Mouse (Mus musculus) spleen, postnatal 36 days (tissue): ENCODE measurements around the gene Ltc4s.

Source experiments
- DNase-seq, 2 experiments: peaks; one replicate each; pipeline ENCODE4 v3.0.0; 2022; ENCODE audit warnings: low spot score in 2 of 2, mixed read lengths in 1 of 2

The Ltc4s gene

GRCm38 (mm10) chr11:50224671-50225530 lies 13.5 kb downstream of the Ltc4s start:
- peak; percentile 72 to 82 for DNase-seq

GRCm38 (mm10) chr11:50223783-50224662 lies 14.4 kb downstream of the Ltc4s start:
- no peak for DNase-seq

DNA sequence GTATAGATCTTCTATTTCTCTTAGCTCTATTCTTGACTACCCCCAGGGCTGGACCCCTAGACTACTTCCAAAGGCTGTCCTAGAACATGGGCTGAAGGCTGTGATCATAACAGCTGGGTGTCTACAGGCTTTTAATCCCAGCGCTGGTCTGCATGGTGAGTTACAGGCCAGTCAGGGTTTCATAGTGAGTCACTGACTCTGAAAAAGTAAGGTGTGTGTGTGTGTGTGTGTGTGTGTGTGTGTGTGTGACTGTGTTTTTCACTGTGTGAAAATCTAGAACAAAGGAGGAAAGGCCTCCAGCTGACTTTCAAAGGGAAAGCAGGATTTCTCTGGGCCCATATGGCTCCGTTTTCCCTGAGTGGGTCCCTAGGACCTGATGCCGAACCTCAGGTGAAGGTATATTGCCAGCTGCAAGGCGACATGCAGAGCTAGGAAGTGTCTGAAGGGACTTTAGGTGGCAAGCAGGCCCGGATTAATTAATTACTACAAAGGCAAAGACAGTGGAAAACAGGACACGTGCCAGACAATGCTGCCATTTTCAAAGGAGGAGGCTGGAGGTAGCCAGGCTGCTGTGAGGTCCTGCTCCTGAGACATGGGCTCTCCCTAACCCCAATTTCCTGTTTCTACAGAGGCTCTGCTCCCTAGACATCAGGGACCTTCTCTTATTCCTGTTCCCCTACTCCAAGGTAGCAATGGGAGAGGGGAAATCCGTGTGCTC lies 15.7 kb downstream of the Ltc4s start:
- no peak for DNase-seq

DNA sequence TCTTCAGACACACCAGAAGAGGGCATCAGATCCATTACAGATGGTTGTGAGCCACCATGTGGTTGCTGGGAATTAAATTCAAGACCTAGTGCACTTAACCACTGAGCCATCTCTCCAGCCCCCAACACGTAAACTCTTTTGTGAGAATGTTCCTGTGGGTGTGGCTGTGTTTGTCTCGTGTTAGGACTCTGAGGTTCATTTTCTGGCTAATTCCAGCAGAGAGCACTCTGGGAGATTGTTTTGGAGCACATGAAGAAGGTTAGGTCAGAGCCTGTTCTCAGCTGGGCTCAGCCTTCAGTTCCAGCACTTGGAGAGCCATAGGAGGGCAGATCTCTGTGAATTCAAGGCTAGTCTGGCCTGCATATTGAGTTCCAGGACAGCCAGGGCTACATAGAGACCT lies 18.6 kb downstream of the Ltc4s start:
- no peak for DNase-seq

DNA sequence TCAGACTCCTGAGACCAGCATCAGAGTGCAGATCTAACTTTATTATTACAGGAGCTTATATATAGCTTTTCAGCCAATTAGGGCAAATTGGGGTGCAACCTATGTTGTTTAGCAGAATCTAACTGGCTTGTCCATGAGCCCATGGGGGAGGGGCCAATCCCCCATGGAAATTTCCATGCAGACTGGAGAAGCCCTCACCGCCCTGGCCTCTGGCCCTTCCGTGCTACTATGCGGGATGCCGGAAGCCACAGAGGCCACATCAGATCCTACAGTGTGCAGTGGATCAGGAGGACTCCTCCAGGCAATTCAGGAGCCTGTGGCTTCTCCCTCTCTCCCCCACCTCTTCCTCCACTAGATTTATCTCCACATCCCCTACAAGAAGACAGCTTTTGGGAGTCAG lies 20.6 kb downstream of the Ltc4s start:
- DNase-seq = no peak

DNA sequence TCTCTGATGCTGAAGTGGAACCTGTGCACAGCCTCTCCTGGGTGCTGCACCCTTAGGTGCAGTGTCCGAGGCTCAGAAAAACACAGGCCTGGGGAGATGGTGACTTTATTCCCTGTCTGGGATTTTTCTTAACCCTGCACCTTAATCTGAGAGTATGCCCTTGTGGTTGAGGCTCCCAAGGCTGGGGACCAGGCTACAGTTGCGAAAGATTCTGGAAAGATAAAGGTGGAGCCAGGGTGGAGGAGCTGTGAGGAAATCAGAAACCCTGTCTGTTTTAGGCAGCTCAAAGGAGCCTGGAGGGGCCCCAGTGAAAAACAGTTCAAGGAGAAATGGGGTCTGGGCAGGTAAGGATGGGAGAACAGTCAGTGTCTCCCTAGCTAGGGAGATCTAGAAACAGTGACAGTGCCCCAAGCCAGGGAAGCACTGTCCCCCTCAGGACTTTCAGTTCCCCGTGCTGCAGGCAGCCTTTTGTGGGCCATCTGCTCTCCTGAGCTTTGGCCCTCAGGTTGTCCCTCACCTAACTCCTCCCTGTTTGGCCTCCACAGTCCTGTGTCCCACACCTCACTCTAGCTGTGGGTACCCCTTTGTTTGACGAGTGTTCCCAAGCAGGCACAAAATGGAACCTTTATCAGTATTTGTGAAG lies 21.6 kb downstream of the Ltc4s start:
- no peak for DNase-seq

DNA sequence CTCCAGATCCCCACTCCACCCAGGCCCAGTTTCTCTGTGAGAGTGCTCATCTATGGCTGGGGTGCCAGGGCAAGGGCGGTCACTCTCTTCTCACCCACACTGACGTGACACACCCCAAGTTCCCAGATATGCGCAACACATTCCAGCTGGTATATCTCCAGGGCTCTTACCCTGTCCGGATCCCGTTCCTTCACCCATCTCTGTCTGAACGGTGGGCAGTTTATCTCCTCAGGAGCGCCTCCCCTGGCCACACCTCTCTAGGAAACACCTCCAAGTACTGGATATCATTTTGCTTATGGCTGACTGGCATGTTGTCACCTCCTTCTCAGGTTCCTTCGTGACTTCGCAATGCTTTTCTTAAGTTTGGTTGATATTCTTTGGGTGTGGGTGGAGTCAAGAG lies 22.8 kb downstream of the Ltc4s start:
- DNase-seq = no peak

DNA sequence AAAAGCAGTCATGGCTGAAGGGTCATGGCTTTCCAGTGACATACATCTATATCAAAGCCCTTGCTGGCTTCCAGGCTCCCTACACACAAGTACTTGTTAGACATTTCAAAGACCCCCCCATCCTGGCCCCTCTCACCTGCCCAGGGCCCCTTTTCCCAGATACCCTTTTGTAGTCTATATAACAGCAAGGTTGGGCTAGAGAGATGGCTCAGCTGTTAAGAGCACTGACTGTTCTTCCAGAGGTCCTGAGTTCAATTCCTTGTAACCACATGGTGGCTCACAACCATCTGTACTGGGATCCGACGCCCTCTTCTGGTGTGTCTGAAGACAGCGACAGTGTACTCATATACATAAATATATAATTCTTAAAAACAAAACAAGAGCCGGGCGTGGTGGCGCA lies 23.8 kb downstream of the Ltc4s start:
- no peak for DNase-seq

DNA sequence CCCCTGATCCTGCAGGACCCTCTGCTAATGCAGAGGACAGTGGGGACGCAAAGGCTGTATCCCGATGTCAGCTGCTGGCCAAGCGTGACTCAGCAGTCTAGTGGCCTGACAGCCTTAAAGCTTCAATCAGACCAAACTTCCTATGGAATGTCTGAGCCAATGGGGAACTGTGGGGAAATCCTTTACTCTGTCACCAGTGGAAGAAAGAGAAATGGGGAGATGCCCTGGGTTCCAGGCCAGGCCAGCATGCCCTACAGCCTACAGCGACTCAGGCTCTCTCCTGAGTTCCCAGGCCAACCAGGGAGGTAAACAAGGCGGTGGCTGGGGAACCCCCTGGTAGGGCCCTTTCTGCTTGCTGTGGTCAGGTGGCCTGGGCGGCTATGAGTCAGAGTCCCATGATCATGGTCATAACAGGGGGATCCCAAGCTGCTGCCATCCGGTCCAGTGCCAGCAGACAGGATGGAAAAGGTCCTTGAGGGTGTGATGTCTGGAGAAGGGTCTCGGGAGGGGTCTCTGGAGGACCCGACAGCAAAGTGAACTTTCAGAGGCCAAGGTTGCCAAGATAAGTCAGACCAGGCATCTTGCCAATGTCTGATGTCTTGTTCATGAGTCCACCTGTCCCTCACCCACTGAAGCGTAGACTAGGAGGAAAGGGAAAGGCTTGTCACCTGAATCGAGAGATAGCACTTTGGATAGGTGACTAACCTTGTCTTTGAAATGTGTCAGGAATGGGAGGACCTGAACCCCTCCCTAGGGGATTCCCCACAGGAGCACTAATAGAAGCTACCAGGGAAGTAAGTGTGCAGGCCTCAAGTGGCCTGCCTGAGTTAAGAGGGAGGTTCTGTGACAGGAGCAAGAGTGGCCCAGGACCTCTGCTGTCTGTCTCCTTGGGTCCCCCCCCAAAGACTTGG lies 25.3 kb downstream of the Ltc4s start:
- peak; percentile 38 to 47 for DNase-seq

GRCm38 (mm10) chr11:50212060-50212739 lies 26.2 kb downstream of the Ltc4s start:
- no peak for DNase-seq

DNA sequence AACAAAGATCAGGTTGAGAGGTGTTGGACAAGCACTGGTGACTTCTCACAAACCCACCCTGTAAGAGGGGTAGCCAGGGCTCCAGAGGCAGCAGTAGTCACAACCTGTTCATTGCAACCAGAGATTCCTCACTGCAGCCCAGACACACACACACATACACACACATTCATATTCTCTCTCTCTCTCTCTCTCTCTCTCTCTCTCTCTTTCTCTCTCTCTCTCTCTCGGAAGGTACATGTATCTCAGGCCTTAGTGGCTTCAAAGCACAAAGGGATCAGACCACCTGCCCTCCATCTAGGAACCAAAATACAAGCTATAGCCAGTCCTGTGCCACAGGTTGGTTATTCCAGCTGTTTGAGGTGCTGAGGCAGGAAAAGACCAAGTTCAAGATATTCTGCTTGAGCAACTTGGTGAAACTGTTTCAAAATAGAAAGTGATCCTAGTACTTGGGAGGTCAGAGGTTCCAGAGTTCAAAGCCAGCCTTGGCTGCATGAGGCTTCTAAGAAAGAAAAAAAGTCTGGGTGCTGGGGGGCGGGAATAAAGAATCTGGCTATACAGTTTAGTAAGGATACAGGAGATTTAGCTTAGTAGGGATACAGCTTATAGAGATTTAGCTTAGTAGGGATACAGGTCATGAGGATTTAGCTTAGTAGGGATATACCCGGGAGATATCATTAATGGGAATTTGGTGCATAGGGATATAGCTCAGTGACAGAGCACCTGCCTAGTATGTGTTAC lies 26.9 kb downstream of the Ltc4s start:
- no peak for DNase-seq

- DNase-seq = peak; percentile 71 to 78
These were observed 27.8 kb downstream of the Ltc4s start, which contains the start of the genes Sqstm1 and Mgat4b for GRCm38 (mm10) chr11:50210505-50211151. TSS of gene Sqstm1 (minus strand) at chr11:50210827. TSS of gene Mgat4b (plus strand) at chr11:50210890.

GRCm38 (mm10) chr11:50210101-50210504 lies 28.3 kb downstream of the Ltc4s start:
- peak; percentile 92 for DNase-seq

DNA sequence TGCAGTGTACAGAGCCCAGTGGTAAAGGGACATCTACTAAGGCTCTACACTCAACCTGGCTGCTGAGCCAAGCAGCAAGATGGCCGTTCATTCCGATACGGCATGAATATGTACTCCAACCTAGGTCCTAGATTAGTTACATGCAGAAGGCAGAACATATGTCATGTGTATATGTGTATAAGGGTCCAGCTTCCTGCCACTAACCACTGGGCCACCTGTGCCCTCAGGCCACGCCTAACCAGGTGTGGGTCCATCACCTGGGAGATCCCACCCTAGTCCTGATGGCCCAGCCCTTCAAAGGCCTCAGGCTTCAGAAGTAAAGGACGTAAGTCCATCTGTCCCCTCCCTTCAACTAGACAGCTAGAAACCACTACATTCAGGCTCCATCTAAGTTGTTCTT lies 30.4 kb downstream of the Ltc4s start:
- DNase-seq = no peak

GRCm38 (mm10) chr11:50207344-50207743 lies 31.1 kb downstream of the Ltc4s start:
- no peak for DNase-seq

DNA sequence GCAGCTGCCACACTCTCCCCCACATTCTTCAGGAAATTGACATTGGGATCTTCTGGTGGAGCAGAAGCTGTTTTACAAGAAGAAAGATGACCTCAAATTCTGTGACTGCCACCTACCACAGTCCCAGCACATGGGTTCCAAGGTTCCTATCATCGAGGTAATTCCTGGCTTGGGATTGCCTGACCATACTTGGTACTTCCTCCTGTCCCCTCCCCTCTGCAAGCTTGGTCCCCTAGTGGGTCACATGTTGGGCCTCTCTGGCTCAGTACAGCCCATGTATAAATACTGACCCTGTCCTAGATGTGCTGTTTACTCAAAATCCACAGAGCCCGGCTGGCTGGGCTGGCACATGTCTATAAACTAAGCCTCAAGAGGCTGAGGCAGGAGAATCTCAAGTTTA lies 32.4 kb downstream of the Ltc4s start:
- DNase-seq = no peak

GRCm38 (mm10) chr11:50205434-50205833 lies 33.0 kb downstream of the Ltc4s start:
- DNase-seq = no peak

GRCm38 (mm10) chr11:50203302-50203827 lies 35.1 kb downstream of the Ltc4s start:
- DNase-seq = no peak
